Mouse (Mus musculus): ENCODE data around the gene Rpl10-ps3.

Gene Rpl10-ps3

GRCm38 (mm10) chr9:50311036-50311545 is 33.7 kb downstream of the Rpl10-ps3 start:
- no peak for DNase-seq (ENCODE audit: low spot score)

DNA sequence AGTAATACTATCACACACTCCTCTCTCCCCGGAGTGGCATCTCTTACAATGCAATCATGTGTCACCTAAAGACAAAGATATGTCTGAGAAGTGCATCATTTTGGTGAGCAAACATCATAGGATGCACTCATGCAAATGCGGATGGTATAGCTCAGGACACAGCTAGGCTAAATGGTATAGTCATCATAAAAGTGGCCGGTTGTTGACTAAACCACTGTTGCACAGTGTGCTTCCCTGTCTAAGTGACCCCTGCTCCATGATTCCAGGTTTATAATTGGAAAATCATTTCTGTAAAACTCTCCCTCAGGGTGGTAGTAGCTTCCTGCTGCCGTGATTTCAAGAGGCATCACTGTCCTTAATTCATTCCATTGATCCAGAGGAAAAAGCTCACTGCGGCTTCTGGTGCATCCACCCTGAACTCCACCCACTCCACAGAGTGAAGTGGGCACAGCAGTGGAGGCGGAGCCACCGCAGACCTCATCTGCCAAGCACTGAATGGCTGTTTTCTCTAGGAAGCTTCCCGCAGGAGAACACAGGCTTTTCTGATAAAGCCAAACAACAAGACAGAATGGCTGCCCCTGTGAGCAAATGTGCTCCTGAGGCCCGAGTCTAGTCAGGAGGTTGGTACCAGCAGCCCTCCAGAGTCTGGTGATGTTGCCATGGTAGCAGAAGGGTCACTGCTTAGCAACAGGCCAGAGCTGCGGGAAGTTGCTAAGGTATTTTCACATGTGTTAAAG is 38.9 kb downstream of the Rpl10-ps3 start:
- peak; percentile 67 for DNase-seq (ENCODE audit: low spot score)

- DNase-seq (ENCODE audit: low spot score), result no peak
Observed at GRCm38 (mm10) chr9:50305046-50305445, 39.7 kb downstream of the Rpl10-ps3 start.

- DNase-seq (ENCODE audit: low spot score), result no peak
Observed at GRCm38 (mm10) chr9:50304004-50304403, 40.8 kb downstream of the Rpl10-ps3 start.

DNA sequence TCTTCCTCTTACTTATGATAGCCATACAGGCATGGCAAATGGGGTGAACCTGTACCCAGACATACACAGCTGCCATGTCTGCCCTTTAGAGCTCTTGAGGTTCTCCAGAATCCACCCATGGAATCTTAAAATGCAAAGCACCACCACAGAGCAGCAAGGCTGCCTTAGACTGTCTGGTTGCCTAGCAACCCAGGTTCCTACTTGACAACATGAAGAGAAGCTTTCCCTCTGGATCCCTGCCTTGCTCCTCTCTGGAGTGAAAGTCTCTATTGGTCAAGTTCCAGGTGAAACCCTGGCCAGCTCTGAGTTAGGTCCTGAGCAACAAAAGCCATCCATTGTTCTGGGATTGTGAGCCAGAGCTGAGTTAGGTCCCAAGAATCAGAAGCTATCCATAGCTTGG is 43.0 kb downstream of the Rpl10-ps3 start:
- peak; percentile 61 for DNase-seq (ENCODE audit: low spot score)

- DNase-seq (ENCODE audit: low spot score), result no peak
Observed at GRCm38 (mm10) chr9:50298389-50298788, 46.4 kb downstream of the Rpl10-ps3 start.
